Mouse (Mus musculus) heart, postnatal 0 days (tissue): ENCODE data around the gene Bhmt2.

ENCODE experiments used
- CTCF ChIP-seq: IDR thresholded peaks from 2 replicates; pipeline ENCODE4 v1.5.1; 2016; ENCODE audit warnings: antibody characterized with exemption, control low read depth, low read depth
- EP300 ChIP-seq: IDR thresholded peaks from 2 replicates; pipeline ENCODE4 v1.6.1; 2016; ENCODE audit warnings: antibody characterized with exemption, low read depth

- TF ChIP-seq CTCF, result no peak
- TF ChIP-seq EP300, result no peak
Measured at GRCm38 (mm10) chr13:93689566-93689965, 15.5 kb upstream of the Bhmt2 start.
